Mouse (Mus musculus) embryonic stem cell, embryonic (primary cell): ENCODE data around the gene Slc38a2.

Experiments used
- CTCF ChIA-PET, 4 experiments: fragments of 300-600 bp in 2 of 4; fragments of 350-600 bp in 2 of 4; sonication (Branson Sonifier 250); formaldehyde crosslinking; loops; one replicate each; lab custom pipeline; 2022; ENCODE audit warnings: inconsistent platforms in 2 of 4; lab: Charles Lee
- POLR2A ChIA-PET, 4 experiments: fragments of 300-600 bp in 2 of 4; fragments of 350-600 bp in 2 of 4; sonication (Branson Sonifier 250); formaldehyde crosslinking; loops; one replicate each; lab custom pipeline; 2022; ENCODE audit warnings: antibody characterized with exemption in 4 of 4, inconsistent platforms in 1 of 4; lab: Charles Lee

Slc38a2 gene

GRCm38 (mm10) chr15:96699521-96700511 lies at the start of gene Slc38a2:
Gene Slc38a2 (minus strand): TSS chr15:96699730.
- POLR2A ChIA-PET = interaction anchor here in 3 of 4 experiments (0.5 to 16.8 kb wide), 21 partner anchors 9 to 798 kb away, joined by 3 to 215 read pairs (median 5); no protein-coding TSS in a partner anchor
- CTCF ChIA-PET = interaction anchor here in 3 of 4 experiments (0.6 to 1.3 kb wide), 3 partner anchors 10 to 1945 kb away, joined by 3 to 4 read pairs (median 3); no protein-coding TSS in a partner anchor

- POLR2A ChIA-PET = no interaction called here
- CTCF ChIA-PET = no interaction called here
Observed at GRCm38 (mm10) chr15:96749101-96749500, 49.6 kb upstream of the Slc38a2 start.

- ChIA-PET POLR2A (interaction anchor here in 1 of 4 experiments (0.5 to 0.7 kb wide), 2 partner anchors 20 to 30 kb away, joined by 3 to 5 read pairs; no protein-coding TSS in a partner anchor), CTCF (no interaction called here)
Observed at GRCm38 (mm10) chr15:96747551-96747950, 48.0 kb upstream of the Slc38a2 start.

GRCm38 (mm10) chr15:96746986-96747385 lies 47.5 kb upstream of the Slc38a2 start:
- POLR2A ChIA-PET = interaction anchor here in 1 of 4 experiments (0.7 kb wide), 1 partner anchor 20 kb away, joined by 3 read pairs; no protein-coding TSS in a partner anchor
- CTCF ChIA-PET = no interaction called here

GRCm38 (mm10) chr15:96745299-96745698 lies 45.8 kb upstream of the Slc38a2 start:
- POLR2A ChIA-PET = interaction anchor here in 3 of 4 experiments (0.5 to 2.7 kb wide), 7 partner anchors 8 to 851 kb away, joined by 3 to 15 read pairs (median 4); no protein-coding TSS in a partner anchor
- CTCF ChIA-PET = no interaction called here

- POLR2A ChIA-PET = interaction anchor here in 3 of 4 experiments (0.6 to 2.7 kb wide), 6 partner anchors 8 to 851 kb away, joined by 3 to 15 read pairs (median 4); no protein-coding TSS in a partner anchor
- CTCF ChIA-PET = no interaction called here
Observed at GRCm38 (mm10) chr15:96744882-96745296, 45.4 kb upstream of the Slc38a2 start.

- ChIA-PET POLR2A (interaction anchor here in 2 of 4 experiments (0.7 to 2.7 kb wide), 6 partner anchors 8 to 70 kb away, joined by 3 to 15 read pairs (median 4); no protein-coding TSS in a partner anchor), CTCF (no interaction called here)
Observed at GRCm38 (mm10) chr15:96744153-96744881, 44.8 kb upstream of the Slc38a2 start.

- CTCF ChIA-PET = interaction anchor here (0.6 to 1.3 kb wide), 4 partner anchors 21 to 193 kb away, joined by 5 to 8 read pairs (median 6); no protein-coding TSS in a partner anchor
- POLR2A ChIA-PET = interaction anchor here in 2 of 4 experiments (0.7 to 2.7 kb wide), 13 partner anchors 11 to 254 kb away, joined by 3 to 15 read pairs (median 4); partner anchors contain the start of gene Slc38a2 (in 1 of the 2)
Observed at GRCm38 (mm10) chr15:96743257-96743656, 43.7 kb upstream of the Slc38a2 start.

- POLR2A ChIA-PET = interaction anchor here in 2 of 4 experiments (0.7 to 2.7 kb wide), 14 partner anchors 11 to 254 kb away, joined by 3 to 15 read pairs (median 4); partner anchors contain the start of gene Slc38a2 (in 1 of the 2)
- CTCF ChIA-PET = interaction anchor here (0.6 to 1.3 kb wide), 4 partner anchors 22 to 194 kb away, joined by 5 to 8 read pairs (median 6); no protein-coding TSS in a partner anchor
Observed at GRCm38 (mm10) chr15:96742591-96743241, 43.2 kb upstream of the Slc38a2 start.

GRCm38 (mm10) chr15:96740865-96741561 lies 41.5 kb upstream of the Slc38a2 start:
- CTCF ChIA-PET = interaction anchor here in 1 of 4 experiments (1.7 kb wide), 1 partner anchor 196 kb away, joined by 4 read pairs; no protein-coding TSS in a partner anchor
- POLR2A ChIA-PET = interaction anchor here in 2 of 4 experiments (1.1 to 2.6 kb wide), 3 partner anchors 19 to 249 kb away, joined by 3 to 9 read pairs (median 5); no protein-coding TSS in a partner anchor

- CTCF ChIA-PET = no interaction called here
- POLR2A ChIA-PET = interaction anchor here in 3 of 4 experiments (0.7 to 2.6 kb wide), 3 partner anchors 8 to 248 kb away, joined by 4 to 9 read pairs (median 5); no protein-coding TSS in a partner anchor
Observed at GRCm38 (mm10) chr15:96740091-96740490, 40.6 kb upstream of the Slc38a2 start.

GRCm38 (mm10) chr15:96736663-96737385 lies 37.3 kb upstream of the Slc38a2 start:
- CTCF ChIA-PET = interaction anchor here in 1 of 4 experiments (0.5 kb wide), 1 partner anchor 13 kb away, joined by 3 read pairs; no protein-coding TSS in a partner anchor
- POLR2A ChIA-PET = interaction anchor here in 2 of 4 experiments (0.6 to 1.3 kb wide), 3 partner anchors 8 to 96 kb away, joined by 3 to 4 read pairs (median 4); no protein-coding TSS in a partner anchor

- ChIA-PET CTCF (no interaction called here), POLR2A (interaction anchor here in 2 of 4 experiments (0.6 to 1.3 kb wide), 3 partner anchors 9 to 802 kb away, joined by 3 to 4 read pairs (median 4); no protein-coding TSS in a partner anchor)
Observed at GRCm38 (mm10) chr15:96735562-96736160, 36.1 kb upstream of the Slc38a2 start.

- ChIA-PET POLR2A (interaction anchor here in 1 of 4 experiments (0.9 kb wide), 1 partner anchor 25 kb away, joined by 4 read pairs; no protein-coding TSS in a partner anchor), CTCF (no interaction called here)
Observed at GRCm38 (mm10) chr15:96734423-96734822, 34.9 kb upstream of the Slc38a2 start.

GRCm38 (mm10) chr15:96730416-96730815 lies 30.9 kb upstream of the Slc38a2 start:
- POLR2A ChIA-PET = interaction anchor here in 1 of 4 experiments (0.7 to 0.8 kb wide), 2 partner anchors 21 to 29 kb away, joined by 3 to 4 read pairs; no protein-coding TSS in a partner anchor
- CTCF ChIA-PET = interaction anchor here in 1 of 4 experiments (0.6 to 1.5 kb wide), 2 partner anchors 184 to 218 kb away, joined by 3 read pairs; no protein-coding TSS in a partner anchor
